Mouse (Mus musculus) liver, embryonic 14.5 days (tissue): Measurements from ENCODE around the gene Spryd7. TPM values are rescaled to one million over a fixed set of nuclear protein-coding genes. Genes with fewer than 3 reads are reported as not detected.
A peak's percentile ranks its signal among the peaks of the same experiment; 100 is the strongest.

ENCODE experiments used
- ATAC-seq: fragments of 200-750 bp; cut with Nextera tagmentation; 2 replicates; pipeline ENCODE4 v1.8.0; 2017; ENCODE audit warnings: moderate number of reproducible peaks, mild to moderate bottlenecking, moderate library complexity; ENCODE audit not compliant: insufficient read depth
- DNase-seq, 3 experiments: peaks; one replicate each; pipeline ENCODE4 v3.0.0-alpha.2; 2012 to 2013; ENCODE audit warnings: low read depth in 3 of 3, low spot score in 3 of 3
- H3K27ac ChIP-seq: fragments of 300-500 bp; sonication (generic); 2 replicates; pipeline ENCODE4 v1.5.1; 2014; ENCODE audit warnings: moderate library complexity, mild to moderate bottlenecking, control low read depth, inconsistent platforms
- H3K27me3 ChIP-seq: fragments of 300-500 bp; sonication (generic); 2 replicates; pipeline ENCODE4 v1.6.1; 2014; ENCODE audit warnings: mild to moderate bottlenecking, low read length, moderate library complexity; ENCODE audit not compliant: control insufficient read depth, insufficient read depth
- H3K36me3 ChIP-seq: fragments of 300-500 bp; sonication (generic); replicated peaks from 2 replicates; pipeline ENCODE4 v1.6.1; 2014; ENCODE audit warnings: low read depth; ENCODE audit not compliant: control insufficient read depth, insufficient read depth
- H3K4me1 ChIP-seq, 2 experiments: fragments of 200-500 bp in 1 of 2; fragments of 300-500 bp in 1 of 2; sonication (generic) in 1 of 2; replicated peaks; 2 replicates each; pipeline ENCODE4 v1.6.1; 2012 to 2014; ENCODE audit warnings: antibody characterized with exemption in 1 of 2, inconsistent platforms in 1 of 2, low read length in 1 of 2; ENCODE audit not compliant: control insufficient read depth in 2 of 2, insufficient read depth in 2 of 2
- H3K4me2 ChIP-seq: fragments of 300-500 bp; sonication (generic); 2 replicates; pipeline ENCODE4 v1.6.1; 2014; ENCODE audit warnings: low read depth, mild to moderate bottlenecking, control low read depth, moderate library complexity
- H3K4me3 ChIP-seq, 2 experiments: fragments of 200-500 bp in 1 of 2; fragments of 300-500 bp in 1 of 2; sonication (generic) in 1 of 2; 2 replicates each; pipeline ENCODE4 v1.5.1; 2012 to 2014; ENCODE audit warnings: low read depth in 2 of 2, low read length in 2 of 2, mild to moderate bottlenecking in 2 of 2, control low read depth in 1 of 2, inconsistent platforms in 1 of 2, moderate library complexity in 1 of 2; ENCODE audit not compliant: insufficient read depth in 1 of 2
- H3K9ac ChIP-seq: fragments of 300-500 bp; sonication (generic); replicated peaks from 2 replicates; pipeline ENCODE4 v1.6.1; 2014; ENCODE audit warnings: mild to moderate bottlenecking, control low read depth, moderate library complexity
- H3K9me3 ChIP-seq: fragments of 300-500 bp; sonication (generic); 2 replicates; pipeline ENCODE4 v1.6.1; 2016; ENCODE audit warnings: low read length, mixed read lengths; ENCODE audit not compliant: control insufficient read depth
- CTCF ChIP-seq: IDR thresholded peaks from 2 replicates; pipeline ENCODE4 v1.5.1; 2016; ENCODE audit warnings: antibody characterized with exemption, low read depth, control low read depth
- EP300 ChIP-seq: IDR thresholded peaks from 2 replicates; pipeline ENCODE4 v1.6.1; 2016; ENCODE audit warnings: antibody characterized with exemption, low read depth
- WGBS: fragments of 180-500 bp; shearing (Covaris S2); extraction: QIAGEN DNeasy Blood & Tissue Kit; methylation state at CpG from one replicate; pipeline ENCODE4 v1.1.7; 2014; ENCODE audit not compliant: insufficient replicate concordance; 5-methylcytosine and 5-hydroxymethylcytosine counted together
- polyA plus RNA-seq, 2 experiments: library from polyadenylated mRNA; depleted of rRNA in 1 of 2; stranded (reverse) in 1 of 2; unstranded in 1 of 2; fragments of >200 nt; fragmentation: Nextera tagmentation in 1 of 2; extraction: Ambion mirVana in 1 of 2; gene quantifications; 2 replicates each; pipeline versions ENCODE4 v1.2.1 to v1.2.3; 2012 to 2014

The Spryd7 gene
- polyA plus RNA-seq, 2 experiments: 4.5 to 8.3 TPM

DNA sequence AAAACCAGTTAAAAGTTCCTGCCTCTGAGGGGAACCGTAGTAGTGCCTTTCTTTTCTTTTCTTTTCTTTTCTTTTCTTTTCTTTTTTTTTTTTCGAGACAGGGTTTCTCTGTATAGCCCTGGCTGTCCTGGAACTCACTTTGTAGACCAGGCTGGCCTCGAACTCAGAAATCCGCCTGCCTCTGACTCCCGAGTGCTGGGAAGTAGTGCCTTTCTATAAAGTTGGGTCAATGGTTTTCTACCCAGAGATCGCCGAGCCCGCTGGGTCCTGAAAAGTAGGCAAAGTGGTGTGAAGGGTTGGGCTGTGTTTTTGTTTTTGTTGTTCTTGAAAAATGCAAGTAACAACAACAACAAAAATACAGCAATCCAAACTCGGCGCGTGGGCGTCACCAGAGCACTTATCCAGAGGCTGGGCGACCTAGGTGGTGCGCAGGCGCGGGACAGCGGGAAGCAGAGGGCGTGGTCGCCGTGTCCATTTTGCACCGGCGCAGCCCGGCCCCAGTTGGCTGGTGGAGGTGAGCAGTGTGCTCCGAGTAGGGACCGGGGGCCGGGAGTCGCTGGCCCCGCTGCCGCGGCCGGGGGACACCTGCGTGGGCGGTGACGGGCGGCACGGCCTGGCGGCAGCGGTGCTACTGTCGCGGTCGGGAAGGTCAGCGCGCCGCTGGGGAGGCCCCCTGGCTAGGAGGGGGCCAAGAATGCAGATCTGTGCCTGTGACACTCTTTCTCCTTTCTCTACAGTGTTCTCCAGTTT lies 42.5 kb upstream of the Spryd7 start:
- Histone ChIP-seq H3K36me3 (no peaks in the 10 kb centered on the region; the same call in 1 of the 2 replicates), H3K4me3 (peak overlapping the region; percentile 77 to 95), H3K4me1 (peaks cover 8 to 18% of the 10 kb centered on the region in 2 experiments; a peak in 3 of 4 replicates), H3K9me3 (no peaks in the 10 kb centered on the region), H3K9ac (peak overlapping the region; percentile 90), H3K27ac (peak overlapping the region; percentile 56), H3K27me3 (no peaks in the 10 kb centered on the region), H3K4me2 (peak overlapping the region; percentile 72)
- peak; percentile 100 for ATAC-seq
- 3% methylated on average over 44 of the region's 44 CpGs for WGBS
- TF ChIP-seq EP300: no peak
- 0 out of 2 replicates have a peak, but pooled peaks have one; percentile 9 for TF ChIP-seq CTCF
- peak; percentile 75 to 81 (median 79) for DNase-seq

DNA sequence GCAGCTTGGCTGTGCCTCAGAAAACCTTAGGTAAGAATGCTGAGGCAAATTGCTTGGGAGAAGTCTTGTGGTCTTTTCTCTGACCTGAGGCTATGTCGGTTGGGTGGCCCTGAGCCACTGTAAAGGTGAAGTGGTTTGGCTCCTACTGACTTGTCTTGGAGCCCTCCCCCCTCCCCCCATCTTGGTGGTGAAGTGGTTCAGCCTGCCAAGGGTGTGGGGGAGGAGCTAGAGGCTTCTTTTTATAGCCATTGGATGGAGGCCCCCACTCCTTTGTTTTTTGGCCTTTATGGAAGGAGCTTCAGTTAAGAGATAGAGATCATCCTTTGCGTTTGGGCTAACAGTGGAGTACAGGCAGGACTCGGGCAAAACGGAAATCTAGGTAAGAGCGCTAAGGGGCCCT lies 41.3 kb upstream of the Spryd7 start, which contains the start of gene Trim13:
Trim13 (plus strand) TSS at position 280 of the 400 bp plus-strand sequence.
- no peak for TF ChIP-seq EP300
- TF ChIP-seq CTCF: no peak
- Histone ChIP-seq H3K9ac (peak within 1 kb of the TSS; percentile 90), H3K27ac (peak within 1 kb of the TSS; percentile 5; the same call in 1 of the 2 replicates), H3K4me3 (peak within 1 kb of the TSS; percentile 77 to 95), H3K27me3 (no peaks in the 10 kb centered on the region), H3K4me2 (peak within 1 kb of the TSS; percentile 72), H3K4me1 (peaks cover 8 to 18% of the 10 kb centered on the region in 2 experiments; a peak in 3 of 4 replicates), H3K36me3 (no peaks in the 10 kb centered on the region; the same call in 1 of the 2 replicates), H3K9me3 (no peaks in the 10 kb centered on the region)
- 17% methylated on average over 5 of the region's 5 CpGs for WGBS
- DNase-seq: peak in 2 of 3 experiments; percentile 14 to 38
- ATAC-seq: peak; percentile 19; the same call in 1 of the 2 replicates

- no peak for DNase-seq
These were observed 40.2 kb upstream of the Spryd7 start for GRCm38 (mm10) chr14:61596719-61597426.

DNA sequence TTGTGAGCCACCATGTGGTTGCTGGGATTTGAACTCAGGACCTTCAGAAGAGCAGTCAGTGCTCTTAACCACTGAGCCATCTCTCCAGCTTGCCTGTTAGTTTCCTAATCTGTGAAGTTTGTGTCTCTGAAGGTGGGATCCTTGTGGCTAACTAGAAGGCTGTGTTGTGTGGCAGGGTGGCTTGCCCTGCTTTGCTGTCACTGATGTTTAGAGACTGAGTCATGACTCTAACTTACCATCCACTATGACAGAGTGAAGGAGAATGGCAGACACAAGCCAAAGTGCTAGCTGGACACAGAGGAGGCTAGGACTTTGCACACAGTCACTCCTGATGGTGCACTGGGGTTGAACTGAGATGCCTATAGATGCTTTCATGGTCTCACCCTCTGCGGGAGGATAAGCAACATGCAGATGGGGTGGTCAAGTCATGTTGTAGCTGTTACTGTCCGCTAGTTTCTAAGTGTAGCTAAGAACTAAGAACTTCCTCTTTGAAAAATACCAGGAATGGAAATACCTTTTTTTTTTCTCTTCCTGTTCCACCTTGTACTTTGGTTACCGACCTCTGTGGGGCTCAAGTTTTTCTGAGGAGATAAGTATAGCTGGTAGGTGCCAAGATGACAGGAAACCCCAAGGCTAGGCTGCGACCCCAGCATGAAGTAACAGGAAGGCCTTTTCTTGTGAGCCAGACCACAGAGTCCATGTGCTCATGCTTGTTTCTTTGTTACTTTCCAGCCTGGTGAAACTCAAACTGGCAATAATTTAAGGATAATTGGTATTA lies 32.8 kb upstream of the Spryd7 start:
- 0 out of 4 replicates have a peak, but pooled peaks cover 0 to 3% of the 10 kb centered on the region in 2 experiments for H3K4me1 ChIP-seq
- no peak overlapping the region for H3K4me2 ChIP-seq
- 22% methylated on average over 4 of the region's 4 CpGs for WGBS
- no peak for ATAC-seq
- no peak overlapping the region for H3K9ac ChIP-seq
- no peak overlapping the region for H3K4me3 ChIP-seq
- H3K9me3 ChIP-seq: no peaks in the 10 kb centered on the region
- 0 out of 2 replicates have a peak, but pooled peaks have one; percentile 25 for TF ChIP-seq CTCF
- no peak for TF ChIP-seq EP300
- H3K27ac ChIP-seq: no peak overlapping the region
- H3K27me3 ChIP-seq: no peaks in the 10 kb centered on the region
- no peak for DNase-seq
- H3K36me3 ChIP-seq: no peaks in the 10 kb centered on the region

More at GRCm38 (mm10) chr14:61596719-61597426, 40.2 kb upstream of the Spryd7 start:
- H3K9me3 ChIP-seq: no peaks in the 10 kb centered on the region
- no peaks in the 10 kb centered on the region; the same call in 1 of the 2 replicates for H3K36me3 ChIP-seq
- no peak overlapping the region for H3K9ac ChIP-seq
- 75% methylated on average over 9 of the region's 9 CpGs for WGBS
- peaks cover 8 to 18% of the 10 kb centered on the region in 2 experiments; a peak in 3 of 4 replicates for H3K4me1 ChIP-seq
- no peaks in the 10 kb centered on the region for H3K27me3 ChIP-seq
- no peak overlapping the region for H3K4me3 ChIP-seq
- H3K27ac ChIP-seq: no peak overlapping the region
- H3K4me2 ChIP-seq: no peak overlapping the region
- TF ChIP-seq EP300 (no peak), CTCF (no peak)
- ATAC-seq: no peak
